Mouse (Mus musculus) mouse embryonic stem cell (cell line): ENCODE data around the gene Ldb3.

Source experiments
- in situ Hi-C, 2 experiments: fragments of 300-500 bp; cut with MboI; formaldehyde crosslinking; loops; 1 replicate in 1 of 2; 3 replicates in 1 of 2; pipeline ENCODE4 v1.14.3; 2019 to 2020; ENCODE audit warnings: low sequenced_read_pairs in 2 of 2, low pct_unique_long_range_greater_than_20kb in 1 of 2, mixed read lengths in 1 of 2; ENCODE audit not compliant: unreplicated experiment in 1 of 2

Gene Ldb3

DNA sequence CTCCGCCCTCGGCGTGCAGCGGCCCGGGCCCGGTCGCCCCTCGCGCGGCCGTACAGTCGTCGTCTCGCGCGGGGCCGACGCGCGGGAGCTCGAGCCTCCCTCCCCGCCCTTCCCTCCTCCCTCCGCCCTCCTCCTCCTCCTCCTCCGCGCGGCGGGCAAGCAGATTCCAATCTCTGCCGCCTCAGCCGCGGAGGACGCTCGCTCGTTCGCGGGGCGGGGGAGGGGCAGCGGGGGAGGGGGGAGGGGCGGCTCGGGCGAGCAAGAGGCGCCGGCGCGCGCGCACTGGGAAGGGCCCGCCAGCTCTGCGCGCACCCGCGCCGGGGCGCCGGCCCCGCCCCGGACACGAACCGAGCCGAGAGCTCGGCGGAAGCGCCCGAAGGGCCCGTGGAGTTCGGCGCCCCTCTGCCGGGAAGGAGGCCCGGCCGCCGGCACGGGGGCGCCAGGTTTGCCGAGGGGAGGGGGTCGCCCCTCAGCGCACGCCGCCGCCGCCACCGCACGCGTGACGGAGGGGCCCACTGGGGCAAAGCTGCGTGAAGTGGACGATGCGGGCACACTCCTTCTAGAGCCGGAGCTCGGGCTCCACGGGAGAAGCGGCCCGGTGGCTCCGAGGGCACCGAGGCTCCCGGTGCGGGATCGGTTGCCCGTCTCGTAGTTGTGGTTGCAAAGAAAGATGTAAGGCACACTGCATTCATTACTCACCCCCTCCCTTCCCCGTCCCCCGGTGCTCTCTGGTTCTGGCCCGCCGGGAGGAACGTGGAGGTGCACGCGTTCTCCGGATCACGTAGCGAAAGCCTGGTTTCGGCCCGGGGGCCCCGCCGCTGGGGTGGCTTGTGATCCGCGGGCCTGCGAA lies 85.8 kb downstream of the Ldb3 start:
- in situ Hi-C loops = loop anchor here in 1 of 2 experiments (5.0 kb wide), 1 partner anchor 45 kb away; no protein-coding TSS in a partner anchor

DNA sequence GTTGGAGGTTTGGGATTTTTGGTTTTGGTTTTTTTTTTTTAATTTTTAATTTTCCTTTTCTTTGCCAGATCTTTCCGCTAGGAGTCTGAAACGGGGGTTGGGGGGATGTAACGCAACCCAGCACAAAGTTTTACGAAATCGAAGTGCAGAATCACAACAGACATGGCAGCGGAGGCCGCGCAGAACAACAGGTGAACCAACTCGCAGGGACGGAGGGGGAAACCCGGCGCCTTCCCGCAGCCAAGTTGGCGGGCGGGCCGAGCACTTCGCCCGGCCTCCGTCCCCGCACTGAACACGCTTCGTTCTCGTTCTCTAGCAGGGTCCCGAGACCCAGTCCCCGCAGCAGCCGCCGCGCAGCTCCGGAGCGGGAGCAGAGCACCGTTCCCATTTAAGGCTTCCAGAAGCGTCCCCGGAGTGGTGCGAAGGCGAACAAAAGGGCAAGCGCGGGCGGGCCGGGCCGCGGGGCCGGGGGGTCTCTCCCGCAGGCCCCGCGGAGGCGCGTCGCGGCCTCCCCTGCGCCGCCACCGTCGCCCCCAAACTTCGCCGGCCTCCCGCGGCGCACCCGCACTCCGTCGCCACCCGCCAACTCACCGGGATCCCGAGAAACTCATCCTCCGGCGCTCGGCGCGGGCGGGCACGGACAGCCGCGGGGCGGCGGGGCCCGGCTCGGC lies 86.5 kb downstream of the Ldb3 start:
- in situ Hi-C loops = loop anchor here in 1 of 2 experiments (5.0 kb wide), 1 partner anchor 45 kb away; no protein-coding TSS in a partner anchor

DNA sequence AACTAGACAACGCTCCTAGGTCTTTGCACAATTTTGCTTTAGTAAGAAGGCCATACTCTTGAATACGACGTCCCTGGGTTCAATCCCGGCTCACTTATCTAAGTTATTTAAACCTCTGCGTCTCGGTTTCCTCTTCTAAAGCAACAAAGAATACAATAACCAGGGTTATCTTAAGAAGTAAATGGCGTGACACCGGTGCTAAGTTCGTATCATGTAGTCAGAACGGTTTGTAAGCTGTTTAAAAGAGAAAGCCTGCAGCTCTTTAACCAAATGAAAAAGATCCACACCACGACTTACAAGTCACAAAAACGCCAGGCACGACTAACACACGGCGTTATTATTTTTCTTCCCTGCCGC lies 87.1 kb downstream of the Ldb3 start:
- in situ Hi-C loops = loop anchor here in 1 of 2 experiments (5.0 kb wide), 1 partner anchor 46 kb away; no protein-coding TSS in a partner anchor

DNA sequence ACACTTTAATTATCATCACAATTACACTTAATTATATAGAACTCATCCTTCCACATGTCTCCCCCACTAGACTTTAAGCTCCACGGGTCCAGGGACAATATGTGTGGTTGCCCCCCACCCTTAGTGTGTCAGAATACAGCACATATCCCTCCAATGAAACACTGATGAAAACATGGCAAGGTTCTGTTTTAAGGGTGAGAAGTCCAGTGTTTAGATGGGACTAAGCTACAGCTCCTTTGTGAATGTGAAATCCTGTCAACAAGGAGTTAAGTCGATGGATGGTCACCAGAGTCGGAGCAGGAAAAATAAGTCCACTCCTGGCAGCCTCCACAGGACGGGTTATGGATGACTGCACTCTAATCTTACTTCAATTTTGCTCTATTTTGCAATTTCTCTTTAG lies 88.2 kb downstream of the Ldb3 start:
- in situ Hi-C loops = loop anchor here in 1 of 2 experiments (5.0 kb wide), 1 partner anchor 47 kb away; no protein-coding TSS in a partner anchor

DNA sequence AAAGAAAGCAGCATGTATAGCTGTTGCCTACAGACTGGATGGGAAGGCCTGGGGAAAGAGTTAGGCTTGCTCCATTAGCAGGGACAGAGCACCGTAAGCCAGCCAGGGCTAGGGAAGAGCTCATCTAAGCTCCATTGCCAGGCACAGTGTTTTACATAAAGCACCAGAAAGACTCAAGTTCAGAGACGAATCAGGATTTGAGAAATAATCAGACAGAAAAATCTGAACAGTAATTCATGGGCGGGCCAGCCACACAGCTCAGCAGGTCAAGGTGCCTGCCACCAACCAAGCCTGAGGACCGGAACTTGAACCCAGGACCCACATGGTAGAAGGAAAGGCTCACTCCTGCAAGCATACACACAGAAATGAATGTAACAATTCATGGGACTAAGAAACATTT lies 88.8 kb downstream of the Ldb3 start:
- in situ Hi-C loops = loop anchor here in 1 of 2 experiments (5.0 kb wide), 1 partner anchor 48 kb away; no protein-coding TSS in a partner anchor

DNA sequence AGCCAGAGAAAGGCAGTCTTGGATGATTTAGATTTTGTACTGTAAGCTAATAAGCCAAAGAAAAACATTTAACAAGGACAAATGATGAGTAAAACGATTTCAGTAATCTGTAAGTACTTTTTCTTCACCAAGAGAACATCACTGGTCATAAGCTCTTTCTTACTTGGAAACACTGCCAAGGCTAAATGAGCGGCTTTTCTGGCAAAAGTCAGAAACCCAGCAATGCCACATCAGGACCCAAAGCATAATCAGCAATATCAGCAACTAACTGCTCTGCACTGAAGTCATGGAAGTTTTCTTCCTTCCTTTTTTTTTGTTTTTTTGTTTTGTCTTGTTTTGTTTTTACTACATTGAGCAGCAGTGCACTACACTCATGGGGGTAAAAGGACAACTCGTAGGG lies 91.1 kb downstream of the Ldb3 start:
- in situ Hi-C loops = no loop called here

DNA sequence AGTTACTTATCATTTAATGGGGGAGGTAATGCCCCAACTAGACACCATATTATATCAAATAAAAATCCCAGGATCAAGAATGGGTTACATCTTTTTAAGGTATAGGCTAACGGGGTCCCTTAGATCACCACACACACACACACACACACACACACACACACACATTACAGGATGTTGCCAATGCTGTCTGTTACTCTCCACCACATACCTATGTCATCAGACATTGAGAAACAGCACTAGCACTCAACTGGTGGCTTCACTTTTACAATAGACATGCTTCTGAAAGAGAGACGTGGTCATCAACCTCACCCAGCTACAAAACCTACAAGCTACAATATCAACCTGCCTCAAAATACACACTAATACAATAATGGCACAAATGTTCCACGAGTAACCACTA lies 94.8 kb downstream of the Ldb3 start:
- in situ Hi-C loops = no loop called here

DNA sequence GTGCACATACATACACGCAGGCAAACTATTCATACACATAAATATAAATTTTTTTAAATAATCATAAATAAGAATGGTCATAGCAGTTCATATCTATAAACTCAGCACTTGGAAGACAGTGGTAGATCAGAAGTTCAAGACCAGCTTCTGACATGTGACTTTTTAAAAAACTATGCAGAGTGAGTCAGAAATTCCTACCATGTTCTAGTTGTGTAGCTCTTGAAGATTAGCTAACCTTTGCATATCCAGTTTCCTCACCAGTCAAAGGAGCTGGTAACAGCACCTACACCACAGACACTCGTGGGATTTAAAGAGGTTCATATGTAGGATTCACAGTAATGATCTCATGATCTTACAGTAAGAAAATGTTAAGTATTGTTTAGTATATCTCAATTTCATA lies 95.8 kb downstream of the Ldb3 start:
- in situ Hi-C loops = no loop called here

DNA sequence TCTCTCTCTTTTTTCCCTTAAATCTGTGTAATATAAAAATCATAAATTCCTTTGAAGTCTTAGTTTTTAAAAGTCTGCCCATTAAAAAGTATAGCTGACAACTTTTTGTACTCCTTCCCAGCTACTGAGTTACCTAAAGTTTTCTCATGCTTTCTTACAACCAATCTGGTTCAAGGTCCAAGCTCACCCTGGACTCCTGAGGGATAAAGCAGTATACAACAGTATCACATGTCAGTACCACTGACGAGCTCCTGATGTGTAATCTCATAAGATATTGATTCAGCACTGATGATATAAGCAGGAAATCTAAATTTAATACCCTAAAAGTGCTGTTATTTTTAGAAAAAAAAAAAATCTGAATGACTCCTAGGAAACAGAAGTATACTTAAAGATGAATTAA lies 97.5 kb downstream of the Ldb3 start:
- in situ Hi-C loops = no loop called here

DNA sequence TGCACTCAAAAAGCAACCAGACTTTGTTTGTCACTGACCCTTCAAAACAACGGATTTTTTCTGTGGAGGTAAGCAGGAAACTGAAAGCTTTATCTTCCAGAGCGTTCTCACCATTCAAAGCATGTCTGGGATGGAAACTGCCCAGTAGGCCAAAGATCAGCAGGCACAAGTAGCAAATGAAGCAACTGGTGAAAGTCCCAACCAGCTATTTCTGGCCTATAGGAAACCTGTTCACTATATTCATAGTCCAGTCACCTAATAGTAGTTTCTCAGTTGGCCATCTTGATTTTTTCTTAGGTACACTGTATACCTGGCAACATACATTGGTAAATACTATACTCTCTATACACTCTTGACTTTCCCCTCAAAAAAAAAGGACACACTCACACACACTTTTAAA lies 98.6 kb downstream of the Ldb3 start:
- in situ Hi-C loops = no loop called here

DNA sequence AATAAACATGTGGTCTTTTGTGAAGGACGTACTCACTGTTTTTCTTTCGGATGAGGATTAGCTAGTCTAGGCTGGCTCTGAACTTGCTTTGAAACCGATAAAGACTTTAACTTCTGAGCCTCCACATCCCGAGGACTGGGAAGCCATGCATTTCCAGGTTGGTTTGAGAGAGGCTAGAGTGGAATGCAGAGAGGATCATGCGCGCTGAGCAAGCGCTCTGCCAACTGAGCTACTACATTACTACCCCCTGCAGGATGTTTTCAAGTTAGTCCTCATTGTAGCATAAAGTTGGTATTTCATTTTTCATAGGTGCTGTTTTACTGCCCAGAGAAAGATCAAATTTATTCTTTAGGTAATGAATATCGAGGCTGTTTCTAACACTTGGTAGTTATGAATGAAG lies 102.3 kb downstream of the Ldb3 start:
- in situ Hi-C loops = no loop called here

DNA sequence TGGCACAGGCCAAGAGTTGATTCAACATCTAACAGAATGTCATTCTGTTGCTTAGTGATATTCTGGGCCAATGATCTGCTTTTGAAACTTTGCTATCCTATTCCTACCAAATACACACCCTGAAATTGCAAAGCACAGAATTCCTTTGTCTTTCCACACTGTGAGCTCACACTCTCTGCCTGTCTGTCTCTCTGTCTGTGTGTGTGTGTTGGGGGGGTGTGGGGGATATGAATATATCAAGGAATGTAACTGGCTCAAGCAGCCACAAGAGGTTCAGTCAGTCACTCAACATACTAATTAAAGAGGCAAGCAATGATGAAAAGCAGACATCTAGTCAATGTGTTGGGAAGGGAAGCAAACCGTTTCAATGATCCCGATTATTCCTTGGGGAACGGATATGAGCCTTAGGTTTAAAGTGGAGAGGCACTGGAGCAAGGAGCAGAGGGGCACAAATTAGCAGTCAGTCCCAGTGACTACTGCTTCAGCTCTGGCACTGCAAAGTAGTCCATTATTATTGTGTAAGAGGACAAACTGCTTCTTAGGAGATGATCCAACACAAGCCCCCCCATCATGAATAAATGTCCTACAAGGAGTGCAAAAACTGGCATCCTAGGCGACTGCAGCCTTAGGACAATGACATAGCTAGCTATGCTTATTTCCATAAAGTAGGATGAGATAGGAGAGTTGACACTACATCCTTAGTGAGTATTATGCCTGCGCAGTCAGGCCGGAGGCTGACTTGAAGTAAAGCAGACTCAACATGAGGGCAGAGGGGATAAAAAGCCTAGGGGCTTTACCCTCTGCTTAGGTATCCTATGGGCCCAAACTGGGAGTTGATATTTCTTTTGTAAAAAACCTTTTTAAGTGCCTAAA lies 104.8 kb downstream of the Ldb3 start:
- in situ Hi-C loops = no loop called here
